Mouse (Mus musculus): ENCODE data around the gene Prkar2b.

The Prkar2b gene

GRCm38 (mm10) chr12:31925343-31925742, 135.8 kb downstream of the Prkar2b start:
- no peak for DNase-seq (ENCODE audit: low spot score in 2 of 2)

DNA sequence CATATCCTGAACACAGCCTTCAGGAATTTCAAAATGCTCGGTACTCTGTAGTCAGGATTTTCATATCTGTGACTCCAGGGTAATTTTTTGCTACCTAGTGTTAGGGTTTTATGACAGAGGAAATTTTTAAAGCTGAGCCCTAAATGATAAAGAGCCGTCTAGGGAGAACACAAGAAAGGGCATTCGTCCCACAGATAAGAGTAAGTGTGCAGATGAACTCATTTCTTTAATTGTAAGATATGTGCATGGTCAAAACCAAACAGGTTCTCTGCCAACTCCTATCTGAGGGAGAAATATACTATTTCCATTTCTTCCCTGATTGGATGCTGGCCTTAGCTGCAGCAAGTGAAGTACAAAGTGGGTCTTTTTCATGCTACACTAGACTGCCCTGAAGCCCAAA, 137.0 kb downstream of the Prkar2b start:
- DNase-seq (ENCODE audit: low spot score in 2 of 2): no peak

DNA sequence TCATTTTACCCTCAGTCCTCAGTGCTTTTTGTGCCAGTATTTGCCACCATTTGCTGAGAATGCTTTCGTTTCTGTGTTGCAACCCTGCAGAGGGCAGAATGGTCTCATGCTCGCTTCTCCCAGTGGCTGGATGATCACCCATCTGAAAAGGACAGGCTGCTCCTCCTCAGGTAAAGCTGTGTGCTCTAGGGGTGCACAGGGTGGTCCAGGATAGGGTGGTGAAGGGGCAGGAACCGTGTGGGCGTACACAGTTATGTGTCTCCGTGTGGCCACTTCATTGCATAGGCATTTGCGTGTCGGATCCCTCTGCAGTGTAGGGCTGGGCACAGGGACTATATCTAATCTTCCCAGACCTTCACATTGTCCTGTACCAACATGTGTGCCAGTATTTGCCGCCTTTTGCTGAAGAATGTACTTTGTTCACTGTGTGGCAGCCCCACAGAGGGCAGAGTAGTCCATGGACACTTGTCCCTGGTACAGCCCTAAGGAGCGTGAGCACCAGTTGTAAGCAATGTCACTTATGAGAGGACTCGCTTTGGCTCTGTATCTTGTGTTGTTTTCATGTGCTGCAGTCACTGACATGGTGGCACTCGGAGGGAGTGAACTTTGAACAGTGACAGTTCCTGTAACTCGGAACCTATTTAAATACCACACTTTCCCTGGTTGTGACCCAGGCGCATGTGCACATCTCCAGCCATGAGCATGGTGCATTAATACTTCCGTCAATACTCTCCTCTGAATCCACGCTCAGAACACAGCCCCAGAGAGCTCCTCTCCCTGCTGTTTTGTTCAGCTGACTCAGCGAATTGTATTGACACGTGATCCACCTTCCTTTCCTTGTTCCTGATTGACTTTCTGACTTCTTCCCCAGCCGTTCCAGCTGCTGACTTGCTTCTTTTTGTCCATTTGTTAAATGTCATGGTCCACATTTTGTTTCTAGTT, 140.4 kb downstream of the Prkar2b start:
- no peak for DNase-seq (ENCODE audit: low spot score in 2 of 2)

DNA sequence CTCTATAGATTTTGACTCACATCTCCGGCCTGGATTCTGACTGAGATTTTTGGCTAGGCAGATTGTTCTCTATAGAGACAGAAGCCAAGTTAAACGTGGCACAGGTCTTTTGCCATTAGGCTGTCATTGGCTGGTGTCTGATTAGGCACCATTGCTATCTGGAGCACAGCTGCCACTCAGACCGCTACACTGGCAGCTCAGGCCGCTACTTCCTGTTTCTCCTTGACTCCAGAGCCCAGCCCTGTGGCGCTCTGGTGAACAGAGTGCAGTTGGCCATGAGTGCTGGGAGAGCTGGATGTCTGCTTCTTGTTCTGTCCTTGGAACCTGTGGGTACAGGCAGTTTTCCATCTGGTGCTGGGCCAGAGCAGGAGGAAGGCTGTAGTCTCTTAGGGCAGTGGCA, 143.9 kb downstream of the Prkar2b start:
- DNase-seq (ENCODE audit: low spot score in 2 of 2): no peak

GRCm38 (mm10) chr12:31916691-31917090, 144.4 kb downstream of the Prkar2b start:
- DNase-seq (ENCODE audit: low spot score in 2 of 2): no peak

DNA sequence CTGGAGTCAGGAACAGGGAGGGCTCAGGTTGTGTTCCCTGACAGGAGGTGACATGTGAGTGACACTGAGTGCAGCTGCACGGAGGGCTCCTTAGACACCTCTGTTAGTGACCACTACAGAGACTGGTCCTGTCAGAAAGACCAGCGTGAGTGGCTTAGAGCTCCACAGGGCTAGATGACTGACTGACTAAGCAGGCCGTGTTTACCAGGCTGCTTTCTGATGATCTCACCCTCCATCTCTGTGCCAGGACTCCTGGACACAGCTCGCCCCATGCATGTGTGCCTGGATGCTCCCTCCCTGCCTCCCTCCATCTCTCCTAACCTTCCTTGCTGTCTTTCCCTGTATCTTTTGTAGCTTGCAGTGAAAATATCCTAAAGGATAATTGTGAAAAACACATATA, 147.5 kb downstream of the Prkar2b start:
- no peak for DNase-seq (ENCODE audit: low spot score in 2 of 2)

- DNase-seq (ENCODE audit: low spot score in 2 of 2): no peak
These were observed 148.0 kb downstream of the Prkar2b start for GRCm38 (mm10) chr12:31912966-31913551.

Data from thymus, postnatal 10 days (tissue).